Mouse (Mus musculus): ENCODE data around the gene Olr1. TPM values are rescaled to one million over a fixed set of nuclear protein-coding genes. Genes with fewer than 3 reads are reported as not detected.

Olr1 gene
- total RNA-seq (2022), result not detected

GRCm38 (mm10) chr6:129507024-129507423 lies at the start of gene Olr1:
Gene Olr1, minus strand, starts transcription at chr6:129507165.
- DNase-seq (ENCODE audit: low spot score in 2 of 2), result no peak

- DNase-seq (ENCODE audit: low spot score in 2 of 2), result no peak
These were observed 41.0 kb upstream of the Olr1 start for GRCm38 (mm10) chr6:129548009-129548408.

- DNase-seq (ENCODE audit: low spot score in 2 of 2), result no peak
These were observed 40.3 kb upstream of the Olr1 start for GRCm38 (mm10) chr6:129547277-129547676.

DNA sequence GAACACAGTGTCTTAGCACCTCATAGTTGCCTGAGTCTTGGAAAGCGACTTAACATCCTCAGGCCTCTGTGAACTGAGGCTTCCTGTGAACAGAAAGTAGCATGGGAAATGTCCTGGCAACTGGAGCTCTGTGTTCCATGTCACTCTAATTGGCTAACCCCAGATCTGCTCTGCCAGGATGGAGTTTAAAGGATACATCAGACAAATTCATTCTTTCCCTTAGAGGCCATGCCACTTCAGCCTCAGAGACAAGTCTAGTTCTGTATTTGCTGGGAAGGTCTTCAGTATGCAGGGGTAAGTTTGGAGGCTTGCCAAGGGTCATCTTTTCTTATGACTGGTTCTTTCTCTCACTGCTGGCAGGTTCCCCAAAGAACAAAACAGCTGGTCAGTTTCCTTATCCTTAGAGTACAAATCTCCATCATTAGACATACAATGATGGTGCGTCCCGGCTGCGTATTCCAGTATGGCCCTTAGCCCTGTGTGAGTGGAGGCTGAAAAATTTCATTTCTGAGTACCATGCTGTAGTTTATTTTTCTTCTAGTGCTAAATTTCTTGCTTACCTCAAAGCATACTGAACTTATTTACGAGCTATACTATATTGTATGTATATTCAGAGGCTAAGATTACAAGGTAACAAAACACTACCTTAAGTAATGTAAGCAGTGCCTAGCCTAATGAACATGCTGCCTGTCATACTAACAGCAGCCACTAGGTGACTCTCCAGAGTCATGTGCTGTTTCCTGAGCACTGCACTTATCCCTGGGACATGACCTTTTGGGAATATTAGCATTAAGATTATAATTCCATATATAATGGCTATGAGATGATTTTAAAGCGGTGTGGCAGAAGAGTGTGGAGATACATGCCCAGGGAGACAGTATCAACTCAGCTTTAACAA lies 37.0 kb upstream of the Olr1 start:
- peak; percentile 45 to 81 for DNase-seq (ENCODE audit: low spot score in 2 of 2)

- DNase-seq (ENCODE audit: low spot score in 2 of 2), result no peak
These were observed 35.6 kb upstream of the Olr1 start for GRCm38 (mm10) chr6:129542540-129542939.

- DNase-seq (ENCODE audit: low spot score in 2 of 2), result no peak
These were observed 35.0 kb upstream of the Olr1 start for GRCm38 (mm10) chr6:129541931-129542330.

DNA sequence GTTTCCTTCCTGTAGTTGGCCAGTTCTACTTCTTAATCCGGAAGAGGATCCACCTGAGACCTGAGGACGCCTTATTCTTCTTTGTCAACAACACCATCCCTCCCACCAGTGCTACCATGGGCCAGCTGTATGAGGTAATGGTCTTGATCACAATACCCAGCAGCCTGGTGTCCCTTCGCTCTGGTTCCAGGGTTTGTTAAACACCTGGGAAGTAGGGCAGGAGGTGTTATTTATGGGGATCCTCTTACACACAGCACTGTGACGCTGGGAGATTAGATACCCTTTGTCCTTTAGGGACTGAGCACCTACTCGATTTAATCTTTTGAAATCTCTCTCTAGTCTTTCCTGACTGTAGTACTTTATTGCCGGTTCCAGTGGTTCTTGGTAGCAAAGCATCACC lies 31.6 kb upstream of the Olr1 start:
- no peak for DNase-seq (ENCODE audit: low spot score in 2 of 2)

GRCm38 (mm10) chr6:129535723-129536122 lies 28.8 kb upstream of the Olr1 start:
- DNase-seq (ENCODE audit: low spot score in 2 of 2), result no peak

DNA sequence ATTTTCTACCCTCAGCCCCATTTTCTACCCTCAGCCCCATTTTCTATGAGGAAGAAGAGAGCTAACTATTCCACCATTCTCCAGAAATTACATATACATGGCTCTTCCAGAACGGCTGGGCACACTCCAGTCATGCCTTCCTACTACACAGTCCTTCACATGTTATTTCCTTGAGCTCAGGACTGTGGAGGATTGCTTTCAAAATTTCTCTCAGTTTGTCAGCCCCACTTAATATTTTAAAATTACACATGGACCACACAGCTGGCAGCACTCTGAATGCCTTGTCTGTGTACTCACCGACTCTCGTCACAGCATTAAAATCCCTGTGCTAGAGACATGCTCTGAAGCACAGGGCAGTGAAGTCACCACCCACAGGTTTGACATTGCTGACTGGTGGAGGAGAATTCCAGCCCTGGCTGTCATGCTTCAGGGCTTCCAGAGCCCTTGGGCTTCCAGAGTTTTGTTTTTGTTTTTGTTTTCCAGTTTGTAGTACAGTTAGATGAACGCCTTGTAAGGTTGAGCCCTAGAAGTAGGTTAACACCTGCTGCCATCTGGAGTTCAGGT lies 27.7 kb upstream of the Olr1 start:
- no peak for DNase-seq (ENCODE audit: low spot score in 2 of 2)

DNA sequence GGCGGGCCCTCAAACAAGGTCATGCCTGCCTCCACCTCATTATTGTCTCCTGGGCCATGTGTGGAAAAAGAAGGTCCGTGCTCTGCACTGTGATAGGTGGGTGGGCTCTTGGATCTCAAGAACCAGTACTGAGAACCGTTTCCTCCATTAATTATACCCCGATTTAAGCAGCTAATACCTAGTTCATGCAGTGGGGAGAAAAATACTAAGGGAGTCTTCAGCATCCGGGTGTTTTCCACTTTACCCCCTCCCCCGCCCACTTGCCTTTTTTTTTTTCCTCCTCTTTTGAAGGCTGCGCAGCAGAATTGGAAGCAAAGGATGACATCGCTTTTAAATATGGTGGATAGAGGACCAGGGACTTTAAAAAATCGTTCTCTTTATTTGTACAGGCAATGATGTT lies 27.1 kb upstream of the Olr1 start:
- DNase-seq (ENCODE audit: low spot score in 2 of 2), result no peak

DNA sequence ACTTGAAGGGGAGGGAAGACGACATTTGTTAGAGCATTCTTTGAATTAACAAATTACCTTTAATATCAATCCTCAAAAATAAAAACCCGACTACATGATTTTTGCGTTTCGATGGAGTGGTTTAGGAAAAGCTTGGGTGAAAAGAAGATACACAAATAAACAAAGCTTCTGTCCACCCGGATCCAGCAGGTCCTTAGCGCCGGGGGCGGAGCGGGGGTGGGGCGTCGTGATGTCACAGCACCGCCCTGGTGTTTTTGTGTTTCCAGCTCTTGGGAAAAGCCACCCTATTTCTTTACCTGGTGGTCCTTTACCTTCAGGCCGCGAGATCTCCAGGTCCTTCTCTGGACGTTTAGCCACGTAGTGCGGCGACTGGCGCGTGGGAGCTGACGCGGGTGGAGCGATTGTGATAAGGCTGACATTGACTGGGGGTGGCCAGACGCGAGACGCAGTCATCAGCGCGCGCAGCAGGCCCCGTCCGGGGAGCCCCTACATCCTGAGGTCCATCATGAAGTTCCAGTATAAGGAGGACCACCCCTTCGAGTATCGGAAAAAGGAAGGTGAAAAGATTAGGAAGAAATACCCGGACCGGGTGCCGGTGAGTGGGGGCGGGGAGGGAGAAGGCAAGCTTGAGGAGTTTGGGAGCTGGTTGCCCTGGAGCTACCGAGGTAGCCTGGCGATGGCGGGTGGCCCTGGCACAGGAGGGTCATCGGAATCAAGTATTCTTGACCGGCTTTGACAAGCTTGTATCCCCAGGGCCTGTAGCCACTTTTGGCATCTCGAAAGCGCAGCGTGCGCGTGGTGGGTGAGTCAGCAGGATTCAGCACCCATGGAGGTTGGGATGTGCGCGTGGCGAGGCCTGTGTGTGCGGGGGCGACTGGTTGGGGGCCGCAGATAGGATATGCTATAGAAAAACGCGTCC lies 26.2 kb upstream of the Olr1 start, which contains the start of gene Gabarapl1:
TSS of gene Gabarapl1 (plus strand) at position 219 of the 919 bp plus-strand sequence.
- DNase-seq (ENCODE audit: low spot score in 2 of 2), result peak; percentile 81 to 83

- DNase-seq (ENCODE audit: low spot score in 2 of 2), result peak; percentile 54 to 61
These were observed 25.6 kb upstream of the Olr1 start for GRCm38 (mm10) chr6:129532556-129532941.

- DNase-seq (ENCODE audit: low spot score in 2 of 2), result no peak
These were observed 23.3 kb upstream of the Olr1 start for GRCm38 (mm10) chr6:129530261-129530660.

DNA sequence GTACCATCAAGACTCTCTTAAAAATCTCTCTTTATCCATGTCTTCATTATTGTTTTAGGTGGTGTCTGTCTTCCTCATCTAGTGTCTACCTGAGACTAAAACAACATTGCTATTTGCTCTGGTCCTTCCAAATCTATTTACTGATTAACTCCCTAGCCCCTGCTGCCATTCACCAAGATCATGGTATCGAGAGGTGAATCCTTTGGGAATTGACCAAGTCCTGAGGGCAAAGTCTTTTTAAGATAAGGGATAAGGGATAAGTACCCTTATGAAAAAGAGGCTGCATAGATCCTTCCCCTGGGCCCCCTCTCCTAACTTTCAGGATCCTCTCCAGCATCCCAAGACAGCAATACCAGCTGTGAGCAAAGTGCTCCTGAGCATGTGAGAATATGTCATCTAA lies 22.6 kb upstream of the Olr1 start:
- no peak for DNase-seq (ENCODE audit: low spot score in 2 of 2)

DNA sequence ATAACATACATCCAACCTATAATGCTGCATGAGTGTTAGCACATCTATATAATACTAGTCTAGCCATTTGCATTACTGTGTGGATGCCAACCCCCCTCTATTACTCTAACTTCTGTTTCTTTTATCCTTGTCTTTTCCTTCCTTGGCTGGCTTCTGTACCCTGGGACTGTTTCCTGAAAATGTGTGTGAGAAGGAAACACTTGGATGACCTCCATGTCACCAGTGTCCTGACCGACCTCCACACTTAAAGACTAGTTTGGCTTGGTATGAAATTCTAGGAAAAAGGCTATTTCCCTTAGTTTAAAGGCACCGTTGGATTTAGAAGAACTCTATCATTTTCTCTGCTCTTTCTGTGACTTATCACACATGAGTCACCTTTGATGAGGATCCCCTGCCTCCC lies 20.5 kb upstream of the Olr1 start:
- no peak for DNase-seq (ENCODE audit: low spot score in 2 of 2)

DNA sequence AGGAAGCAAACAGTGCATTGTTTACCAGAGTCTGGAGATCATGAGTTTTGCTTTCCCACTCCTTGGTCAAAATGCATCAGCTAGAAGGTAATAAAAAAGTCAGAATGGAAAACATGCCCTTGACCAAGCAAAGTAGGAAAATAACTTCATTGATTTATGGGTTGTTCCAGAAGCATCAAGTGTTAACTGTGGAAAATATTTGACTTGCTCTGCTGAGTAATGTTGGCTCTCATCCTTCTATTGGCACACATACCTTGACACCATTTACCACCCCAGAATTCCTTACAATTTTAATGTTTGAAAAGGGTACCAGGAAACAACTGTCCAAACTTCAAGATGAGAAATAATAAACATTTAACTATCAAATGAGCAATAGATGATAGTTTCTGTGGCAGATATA lies 19.1 kb upstream of the Olr1 start:
- DNase-seq (ENCODE audit: low spot score in 2 of 2), result no peak

DNA sequence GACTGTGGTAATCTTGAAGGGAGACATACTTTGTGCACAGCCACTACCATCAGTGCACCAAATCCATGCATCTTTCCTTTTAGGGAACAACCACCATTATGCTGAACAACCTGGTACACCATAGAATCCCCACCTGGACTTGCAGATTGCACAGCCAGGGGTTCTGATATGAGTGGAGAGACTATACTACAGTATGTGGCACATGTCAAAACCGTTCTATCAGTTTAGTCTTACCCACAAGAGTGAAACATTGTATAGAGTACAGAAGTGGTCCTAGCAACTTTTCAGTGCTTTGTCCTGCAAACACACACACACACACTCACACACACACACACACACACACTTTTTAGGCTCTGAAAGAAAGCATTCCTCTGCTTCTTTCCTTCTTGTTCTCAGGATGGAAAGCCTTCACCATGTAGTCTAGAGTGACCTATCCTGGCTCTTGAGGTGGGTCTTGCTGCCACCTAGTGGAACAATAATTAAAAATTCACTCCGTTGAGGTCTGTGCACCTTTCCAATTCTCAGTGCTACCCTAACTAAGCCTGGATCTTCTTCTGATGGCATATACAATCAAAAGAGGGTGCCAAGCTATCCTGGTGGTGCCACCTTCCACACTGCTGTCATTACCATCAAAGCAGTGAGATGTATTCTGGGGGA lies 10.9 kb upstream of the Olr1 start:
- peak in 1 of 2 experiments; percentile 28 for DNase-seq (ENCODE audit: low spot score in 2 of 2)

DNA sequence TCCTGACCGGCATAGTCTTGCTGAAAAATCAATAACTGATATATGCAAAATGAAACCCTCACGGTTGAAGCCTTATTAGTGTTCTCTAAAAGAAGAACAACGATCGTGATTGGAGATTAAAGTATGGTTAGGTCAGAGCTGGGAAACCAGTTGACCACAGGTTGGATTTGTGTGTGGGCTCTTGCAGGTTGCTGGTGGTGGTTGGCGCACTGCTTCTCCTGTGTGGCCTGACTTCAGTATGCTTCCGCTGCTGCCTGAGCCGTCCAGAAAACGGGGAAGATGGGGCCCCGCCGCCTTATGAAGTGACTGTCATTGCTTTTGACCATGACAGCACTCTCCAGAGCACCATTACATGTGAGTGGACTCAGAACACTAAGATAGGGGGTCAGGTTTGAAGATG lies 9.4 kb upstream of the Olr1 start:
- DNase-seq (ENCODE audit: low spot score in 2 of 2), result no peak

DNA sequence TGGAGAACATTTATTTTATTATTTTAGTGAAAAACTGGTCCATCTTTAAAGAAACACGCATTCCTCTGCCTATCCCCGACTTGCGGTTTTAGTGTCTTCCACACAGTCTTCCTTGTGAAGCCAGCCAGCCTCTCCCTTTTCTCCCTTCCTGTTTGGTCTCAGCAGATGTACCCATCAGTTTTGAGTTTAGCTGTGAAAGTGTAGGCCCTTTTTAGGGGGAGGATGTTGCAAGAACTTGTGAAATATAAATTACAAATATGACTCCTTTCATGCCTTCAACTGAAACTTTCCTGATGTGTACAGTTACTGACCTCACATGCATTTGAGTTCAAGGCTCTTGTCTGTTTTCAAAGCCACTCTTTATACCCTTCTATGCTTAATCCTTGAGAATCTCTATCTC lies 8.1 kb upstream of the Olr1 start:
- DNase-seq (ENCODE audit: low spot score in 2 of 2), result no peak

DNA sequence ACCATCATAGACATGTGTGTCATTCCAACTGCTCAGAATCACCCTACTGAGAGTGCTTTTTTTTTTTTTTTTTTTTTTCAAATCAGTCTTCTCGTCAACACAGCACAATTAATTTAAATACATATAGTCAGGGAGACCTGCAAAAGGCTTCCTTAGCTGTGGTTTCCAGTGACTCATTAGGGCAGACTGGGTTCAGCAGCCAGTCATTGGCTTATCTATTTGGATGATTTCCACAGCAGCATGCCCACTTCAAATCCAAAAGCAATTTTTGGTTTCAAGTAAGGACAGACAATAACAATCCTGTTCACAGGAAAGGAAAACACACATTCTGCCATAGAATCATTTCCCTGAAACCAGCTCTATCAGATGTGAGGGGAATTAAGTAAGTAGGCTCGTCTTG lies 7.4 kb upstream of the Olr1 start:
- no peak for DNase-seq (ENCODE audit: low spot score in 2 of 2)

GRCm38 (mm10) chr6:129513409-129513808 lies 6.4 kb upstream of the Olr1 start:
- no peak for DNase-seq (ENCODE audit: low spot score in 2 of 2)

Data from layer of hippocampus, adult 8-10 months (tissue).